Mouse (Mus musculus) lung, embryonic 14.5 days (tissue): Measurements from ENCODE around the gene Rab12. TPM values are rescaled to one million over a fixed set of nuclear protein-coding genes. Genes with fewer than 3 reads are reported as not detected.

Source experiments
- ATAC-seq: fragments of 200-750 bp; cut with Nextera tagmentation; 2 replicates; pipeline ENCODE4 v1.8.0; 2017; ENCODE audit warnings: mild to moderate bottlenecking, moderate TSS enrichment, moderate library complexity; ENCODE audit not compliant: insufficient read depth
- DNase-seq: peaks from one replicate; pipeline ENCODE4 v3.0.0-alpha.2; 2015
- H3K27ac ChIP-seq: fragments of 300-500 bp; sonication (generic); 2 replicates; pipeline ENCODE4 v1.5.1; 2014; ENCODE audit warnings: low read depth, mild to moderate bottlenecking, moderate library complexity
- H3K27me3 ChIP-seq: fragments of 300-500 bp; sonication (generic); 2 replicates; pipeline ENCODE4 v1.6.1; 2014; ENCODE audit warnings: low read length, control low read depth; ENCODE audit not compliant: insufficient read depth
- H3K36me3 ChIP-seq: fragments of 300-500 bp; sonication (generic); 2 replicates; pipeline ENCODE4 v1.6.1; 2014; ENCODE audit warnings: control low read depth; ENCODE audit not compliant: insufficient read depth
- H3K4me1 ChIP-seq: fragments of 300-500 bp; sonication (generic); 2 replicates; pipeline ENCODE4 v1.6.1; 2014; ENCODE audit warnings: antibody characterized with exemption, control low read depth; ENCODE audit not compliant: insufficient read depth
- H3K4me2 ChIP-seq: fragments of 300-500 bp; sonication (generic); 2 replicates; pipeline ENCODE4 v1.6.1; 2014; ENCODE audit warnings: mild to moderate bottlenecking
- H3K4me3 ChIP-seq: fragments of 300-500 bp; sonication (generic); 2 replicates; pipeline ENCODE4 v1.5.1; 2014; ENCODE audit warnings: low read depth, low read length
- H3K9ac ChIP-seq: fragments of 300-500 bp; sonication (generic); 2 replicates; pipeline ENCODE4 v1.6.1; 2014
- H3K9me3 ChIP-seq: fragments of 300-500 bp; sonication (generic); 2 replicates; pipeline ENCODE4 v1.6.1; 2016; ENCODE audit warnings: low read depth, low read length, control low read depth
- CTCF ChIP-seq: IDR thresholded peaks from 2 replicates; pipeline ENCODE4 v1.5.1; 2016; ENCODE audit warnings: antibody characterized with exemption, low read depth
- WGBS: fragments of 180-500 bp; shearing (Covaris S2); extraction: QIAGEN DNeasy Blood & Tissue Kit; methylation state at CpG from one replicate; pipeline ENCODE4 v1.1.7; 2014; 5-methylcytosine and 5-hydroxymethylcytosine counted together
- polyA plus RNA-seq: library from polyadenylated mRNA; unstranded; fragments of >200 nt; fragmentation: Nextera tagmentation; extraction: Ambion mirVana; gene quantifications from 2 replicates; pipeline ENCODE4 v1.2.1, GENCODE M21; 2014

Gene Rab12
- polyA plus RNA-seq, 1 experiment from 2014 or later = 67.4 TPM

DNA sequence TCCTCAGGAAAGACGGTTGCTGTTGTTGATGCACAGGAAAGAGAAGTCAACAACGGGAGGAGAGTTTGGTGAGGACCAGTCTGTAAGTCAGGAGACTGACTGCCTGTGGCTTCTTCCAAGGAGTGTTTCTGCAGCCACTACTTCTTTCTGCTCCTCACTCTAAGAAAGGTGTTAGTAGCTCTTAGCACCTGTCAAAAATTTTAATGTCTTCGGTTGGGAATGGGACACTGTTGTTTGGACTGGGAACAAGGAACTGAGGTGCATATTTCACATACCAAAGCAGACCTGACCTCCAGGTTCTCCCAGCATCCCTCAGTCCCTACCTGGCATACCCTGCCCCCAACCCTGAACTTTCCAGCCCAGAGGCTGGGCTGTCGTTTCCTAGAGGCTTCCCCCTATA, 48.3 kb downstream of the Rab12 start:
- no peak overlapping the region for H3K9ac ChIP-seq
- no peaks in the 10 kb centered on the region for H3K36me3 ChIP-seq
- H3K4me2 ChIP-seq = no peak overlapping the region
- no peak for TF ChIP-seq CTCF
- H3K27ac ChIP-seq = no peak overlapping the region
- WGBS = 56% methylated on average over 4 of the region's 4 CpGs
- H3K4me1 ChIP-seq = no peaks in the 10 kb centered on the region
- no peak for ATAC-seq
- no peaks in the 10 kb centered on the region for H3K27me3 ChIP-seq
- H3K9me3 ChIP-seq = no peaks in the 10 kb centered on the region
- no peak overlapping the region for H3K4me3 ChIP-seq
- no peak for DNase-seq

DNA sequence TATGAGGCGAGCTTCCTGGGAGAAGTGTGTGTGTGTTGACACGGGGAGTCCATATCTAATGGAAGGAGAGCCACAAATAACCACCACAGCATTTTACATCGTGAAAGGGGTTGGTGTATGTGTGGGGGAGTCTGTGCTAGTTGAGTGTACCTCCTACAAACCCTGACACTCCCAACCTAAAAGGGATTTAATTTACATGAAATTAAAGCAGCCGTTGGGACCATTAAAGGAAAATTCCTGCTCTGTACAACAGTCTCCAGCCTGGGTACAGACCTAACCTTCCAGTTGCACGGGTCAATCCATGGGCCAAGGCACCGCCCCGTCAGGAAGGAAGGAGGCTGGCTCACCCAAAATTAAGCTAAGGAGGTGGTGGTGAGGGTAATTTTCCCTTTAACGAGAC, 49.5 kb downstream of the Rab12 start:
- TF ChIP-seq CTCF = no peak
- Histone ChIP-seq H3K9ac (no peak overlapping the region), H3K4me1 (no peaks in the 10 kb centered on the region), H3K9me3 (no peaks in the 10 kb centered on the region), H3K27ac (no peak overlapping the region), H3K4me3 (no peak overlapping the region), H3K27me3 (no peaks in the 10 kb centered on the region), H3K4me2 (no peak overlapping the region), H3K36me3 (no peaks in the 10 kb centered on the region)
- DNase-seq (no peak), ATAC-seq (no peak)
- WGBS = 46% methylated on average over 8 of the region's 8 CpGs

- H3K36me3 ChIP-seq = no peaks in the 10 kb centered on the region
- no peak overlapping the region for H3K4me2 ChIP-seq
- no peak for TF ChIP-seq CTCF
- H3K27ac ChIP-seq = no peak overlapping the region
- no peaks in the 10 kb centered on the region for H3K4me1 ChIP-seq
- ATAC-seq (no peak), DNase-seq (no peak)
- no peak overlapping the region for H3K4me3 ChIP-seq
- H3K9ac ChIP-seq = no peak overlapping the region
- no peaks in the 10 kb centered on the region for H3K27me3 ChIP-seq
- no peaks in the 10 kb centered on the region for H3K9me3 ChIP-seq
- WGBS = 84% methylated on average over 1 of the region's 1 CpGs
Measured at GRCm38 (mm10) chr17:66457278-66457677, 62.3 kb downstream of the Rab12 start.

DNA sequence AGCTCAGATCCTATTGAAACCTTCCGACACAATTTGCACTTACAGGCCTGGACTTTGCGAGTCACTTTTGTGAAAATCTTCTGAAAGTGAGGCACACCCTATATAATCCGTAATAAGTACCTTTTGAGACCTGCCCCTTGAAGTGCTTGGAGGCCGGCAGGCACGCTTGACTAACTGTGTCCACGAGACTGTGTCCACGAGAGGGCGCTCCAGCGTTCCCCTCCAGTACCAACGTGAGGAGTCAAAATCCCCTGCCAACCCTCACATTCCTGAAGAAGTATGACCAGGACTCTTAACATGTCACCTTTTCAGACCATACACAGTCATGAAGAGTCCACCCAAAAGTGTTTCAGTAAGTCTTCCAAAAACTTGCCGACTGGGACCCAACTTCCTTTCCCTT, 68.4 kb downstream of the Rab12 start:
- peak; percentile 91 for TF ChIP-seq CTCF
- WGBS = 3% methylated on average over 11 of the region's 11 CpGs
- peaks cover 29% of the 10 kb centered on the region for H3K27me3 ChIP-seq
- no peak overlapping the region for H3K4me3 ChIP-seq
- H3K4me1 ChIP-seq = peaks cover 11% of the 10 kb centered on the region; the same call in 1 of the 2 replicates
- H3K9me3 ChIP-seq = no peaks in the 10 kb centered on the region
- peak overlapping the region; percentile 95 for H3K4me2 ChIP-seq
- H3K36me3 ChIP-seq = no peaks in the 10 kb centered on the region
- peak; percentile 95 for DNase-seq
- H3K9ac ChIP-seq = no peak overlapping the region
- no peak overlapping the region for H3K27ac ChIP-seq
- ATAC-seq = no peak

DNA sequence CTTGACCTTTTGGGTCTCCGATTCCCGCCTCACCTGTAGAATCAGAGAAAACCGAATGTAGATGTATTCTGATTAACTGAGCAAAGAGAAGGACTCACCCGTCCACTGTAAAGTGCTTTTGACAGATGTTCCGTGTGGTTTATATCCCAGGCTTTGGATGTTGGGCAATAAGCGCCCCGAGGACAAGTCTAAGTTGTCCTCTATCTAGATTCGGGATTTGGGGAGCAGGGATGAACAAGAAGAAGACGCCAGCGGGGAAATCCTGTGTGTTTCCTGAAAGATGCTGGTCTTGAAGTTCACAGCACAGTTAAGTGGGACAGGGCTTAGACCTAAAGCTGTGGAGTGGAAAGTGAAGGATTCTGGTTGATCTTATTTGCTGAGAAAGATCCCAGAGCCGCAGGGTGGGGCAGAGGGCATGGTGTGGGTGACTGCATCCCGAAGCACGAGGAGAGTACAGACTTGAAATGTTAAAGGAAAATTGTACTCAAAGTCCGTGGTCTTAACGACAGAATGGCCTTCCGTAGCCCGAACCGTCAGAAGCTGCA, 68.9 kb downstream of the Rab12 start:
- H3K27ac ChIP-seq = no peak overlapping the region
- H3K27me3 ChIP-seq = peaks cover 29% of the 10 kb centered on the region
- TF ChIP-seq CTCF = no peak
- no peak for DNase-seq
- H3K4me1 ChIP-seq = peaks cover 12% of the 10 kb centered on the region; the same call in 1 of the 2 replicates
- peak overlapping the region; percentile 95 for H3K4me2 ChIP-seq
- no peaks in the 10 kb centered on the region for H3K9me3 ChIP-seq
- peak overlapping the region; percentile 72; the same call in 1 of the 2 replicates for H3K9ac ChIP-seq
- ATAC-seq = no peak
- WGBS = 3% methylated on average over 18 of the region's 18 CpGs
- no peaks in the 10 kb centered on the region for H3K36me3 ChIP-seq
- H3K4me3 ChIP-seq = peak overlapping the region; percentile 80

GRCm38 (mm10) chr17:66449460-66450341, 69.8 kb downstream of the Rab12 start, which contains the start of gene Mtcl1:
Mtcl1 (minus strand) TSS chr17:66449750.
- DNase-seq = peak; percentile 85
- peak; percentile 77 for ATAC-seq
- H3K9ac ChIP-seq = peak within 1 kb of the TSS; percentile 72
- H3K27ac ChIP-seq = peak within 1 kb of the TSS; percentile 61
- peak within 1 kb of the TSS; percentile 95 for H3K4me2 ChIP-seq
- peaks cover 12% of the 10 kb centered on the region; the same call in 1 of the 2 replicates for H3K4me1 ChIP-seq
- TF ChIP-seq CTCF = no peak
- no peaks in the 10 kb centered on the region for H3K9me3 ChIP-seq
- WGBS = under 1% methylated on average over 75 of the region's 76 CpGs
- peaks cover 29% of the 10 kb centered on the region for H3K27me3 ChIP-seq
- peak within 1 kb of the TSS; percentile 80 for H3K4me3 ChIP-seq
- H3K36me3 ChIP-seq = no peaks in the 10 kb centered on the region
